Mouse (Mus musculus) limb, embryonic 14.5 days (tissue): Measurements from ENCODE around the gene 2610002M06Rik. TPM values are rescaled to one million over a fixed set of nuclear protein-coding genes. Genes with fewer than 3 reads are reported as not detected.

Experiments
- ATAC-seq: fragments of 200-750 bp; cut with Nextera tagmentation; 2 replicates; pipeline ENCODE4 v1.8.0; 2017; ENCODE audit warnings: low read depth, moderate number of reproducible peaks, moderate TSS enrichment; ENCODE audit not compliant: low FRiP score
- DNase-seq: peaks from one replicate; pipeline ENCODE4 v3.0.0-alpha.2; 2015; ENCODE audit warnings: low spot score
- H3K27ac ChIP-seq: fragments of 300-500 bp; sonication (generic); replicated peaks from 2 replicates; pipeline ENCODE4 v1.5.1; 2014; ENCODE audit warnings: low read depth, mild to moderate bottlenecking, low read length, moderate library complexity, mixed read lengths
- H3K27me3 ChIP-seq: fragments of 300-500 bp; sonication (generic); 2 replicates; pipeline ENCODE4 v1.6.1; 2014; ENCODE audit warnings: low read length, mixed read lengths; ENCODE audit not compliant: control insufficient read depth, insufficient read depth
- H3K36me3 ChIP-seq: fragments of 300-500 bp; sonication (generic); 2 replicates; pipeline ENCODE4 v1.6.1; 2014; ENCODE audit warnings: mild to moderate bottlenecking, low read length, moderate library complexity, mixed read lengths; ENCODE audit not compliant: control insufficient read depth, insufficient read depth
- H3K4me1 ChIP-seq: fragments of 300-500 bp; sonication (generic); 2 replicates; pipeline ENCODE4 v1.6.1; 2014; ENCODE audit warnings: antibody characterized with exemption, low read length, mixed read lengths; ENCODE audit not compliant: control insufficient read depth, insufficient read depth
- H3K4me2 ChIP-seq: fragments of 300-500 bp; sonication (generic); replicated peaks from 2 replicates; pipeline ENCODE4 v1.6.1; 2014; ENCODE audit warnings: low read depth, mild to moderate bottlenecking, low read length, moderate library complexity; ENCODE audit not compliant: severe bottlenecking
- H3K4me3 ChIP-seq: fragments of 300-500 bp; sonication (generic); replicated peaks from 2 replicates; pipeline ENCODE4 v1.5.1; 2014; ENCODE audit warnings: low read length
- H3K9ac ChIP-seq: fragments of 300-500 bp; sonication (generic); 2 replicates; pipeline ENCODE4 v1.6.1; 2014; ENCODE audit warnings: mild to moderate bottlenecking, low read depth, low read length, moderate library complexity; ENCODE audit not compliant: severe bottlenecking
- H3K9me3 ChIP-seq: fragments of 300-500 bp; sonication (generic); 2 replicates; pipeline ENCODE4 v1.6.1; 2016; ENCODE audit warnings: low read length; ENCODE audit not compliant: control insufficient read depth
- POLR2A ChIP-seq: fragments of 200-500 bp; IDR thresholded peaks from 2 replicates; pipeline ENCODE4 v1.8.0; 2012; ENCODE audit warnings: inconsistent platforms, mild to moderate bottlenecking, moderate library complexity, borderline replicate concordance; ENCODE audit not compliant: insufficient read depth, insufficient read length; ENCODE audit errors: extremely low read depth
- WGBS: fragments of 180-500 bp; shearing (Covaris S2); extraction: QIAGEN DNeasy Blood & Tissue Kit; methylation state at CpG from one replicate; pipeline ENCODE4 v1.1.7; 2014; 5-methylcytosine and 5-hydroxymethylcytosine counted together
- polyA plus RNA-seq, 2 experiments: library from polyadenylated mRNA; depleted of rRNA in 1 of 2; stranded (reverse) in 1 of 2; unstranded in 1 of 2; fragments of >200 nt; fragmentation: Nextera tagmentation in 1 of 2; extraction: Ambion mirVana in 1 of 2; gene quantifications; 2 replicates each; pipeline versions ENCODE4 v1.2.1 to v1.2.3; 2012 to 2014

The 2610002M06Rik gene
- polyA plus RNA-seq, 2 experiments = 8.0 to 9.7 TPM

DNA sequence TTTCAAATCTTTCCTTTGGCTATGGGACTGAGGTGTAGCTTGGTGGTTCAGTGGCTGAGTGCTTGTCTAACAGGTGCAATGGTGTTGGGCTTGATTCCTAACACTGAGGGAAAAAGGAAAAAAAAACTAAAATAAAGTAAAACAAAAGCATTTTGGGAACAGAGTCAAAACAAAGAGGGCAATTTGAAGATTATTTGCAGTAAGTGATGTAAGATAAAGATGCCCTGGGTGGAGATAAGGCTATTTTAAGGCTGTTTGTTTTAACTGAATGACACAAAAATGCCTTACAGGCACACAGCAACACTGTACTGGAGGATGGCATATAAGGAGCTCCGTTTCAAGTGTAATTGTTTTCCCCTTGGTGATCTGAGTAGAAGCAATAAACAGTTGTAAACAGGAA, 20.3 kb downstream of the 2610002M06Rik start:
- WGBS = 22% methylated on average over 1 of the region's 1 CpGs
- Histone ChIP-seq H3K9me3 (no peaks in the 10 kb centered on the region), H3K4me2 (no peak overlapping the region), H3K4me3 (no peak overlapping the region), H3K9ac (no peak overlapping the region), H3K36me3 (no peaks in the 10 kb centered on the region), H3K4me1 (no peaks in the 10 kb centered on the region), H3K27me3 (no peaks in the 10 kb centered on the region), H3K27ac (no peak overlapping the region)
- DNase-seq (no peak), ATAC-seq (no peak)
- TF ChIP-seq POLR2A = no peak

DNA sequence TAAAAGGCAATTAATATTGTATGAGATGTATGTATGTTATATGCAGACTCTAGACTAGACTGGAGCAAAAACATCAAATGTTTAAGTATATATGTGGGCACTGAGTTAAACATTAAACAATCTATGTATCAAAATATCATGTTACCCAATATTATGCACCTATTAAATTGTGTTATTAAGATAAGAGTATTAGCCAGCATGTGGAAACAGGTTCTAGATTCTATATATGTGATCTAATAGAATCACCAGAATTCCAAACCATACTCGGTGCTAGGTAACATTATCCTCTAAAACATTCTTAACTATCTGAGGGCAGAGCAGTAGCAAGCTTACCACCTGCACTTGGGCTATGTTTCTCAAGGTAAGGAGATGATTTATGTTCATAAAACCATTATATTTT, 23.8 kb downstream of the 2610002M06Rik start, which contains the start of gene Tent5d:
TSS of gene Tent5d (plus strand) at position 301 of the 400 bp plus-strand sequence.
- no peak for ATAC-seq
- Histone ChIP-seq H3K4me3 (no peak within 1 kb of the TSS), H3K4me1 (no peaks in the 10 kb centered on the region), H3K9me3 (no peaks in the 10 kb centered on the region), H3K9ac (no peak within 1 kb of the TSS), H3K36me3 (no peaks in the 10 kb centered on the region), H3K4me2 (no peak within 1 kb of the TSS), H3K27me3 (no peaks in the 10 kb centered on the region), H3K27ac (no peak within 1 kb of the TSS)
- DNase-seq = no peak
- TF ChIP-seq POLR2A = no peak
- 83% methylated on average over 1 of the region's 1 CpGs for WGBS

DNA sequence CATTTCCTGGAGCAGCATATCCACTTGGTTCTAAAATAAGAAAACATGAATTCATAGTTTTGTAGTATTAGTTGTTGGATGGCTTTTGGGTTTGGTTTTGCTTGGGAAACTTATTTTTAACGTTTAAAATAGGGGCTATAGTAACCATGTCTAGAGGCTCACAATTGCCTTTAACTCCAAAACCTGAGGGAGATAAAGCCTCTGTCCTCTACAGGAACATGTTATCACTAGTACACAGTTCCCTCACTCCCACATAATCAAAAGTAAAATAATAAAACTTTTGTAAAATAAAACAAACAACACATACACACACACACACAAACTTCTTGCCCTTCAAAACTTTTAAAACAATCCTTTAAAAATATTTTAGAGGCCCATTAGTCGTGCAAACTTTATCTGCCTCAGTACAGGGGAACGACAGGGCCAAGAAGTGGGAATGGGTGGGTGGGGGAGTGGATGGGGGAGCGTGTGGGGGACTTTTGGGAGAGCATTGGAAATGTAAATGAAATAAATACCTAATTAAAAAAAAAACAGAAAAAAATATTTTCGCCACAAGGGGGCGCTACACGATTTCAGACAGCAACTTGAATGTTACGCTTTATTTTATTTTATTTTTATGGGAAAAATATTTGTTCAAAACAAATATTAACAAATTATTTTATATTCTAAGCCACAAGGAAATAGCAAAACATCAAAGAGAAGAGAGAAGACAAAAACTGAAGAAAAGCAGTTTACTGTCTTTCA, 25.2 kb downstream of the 2610002M06Rik start:
- Histone ChIP-seq H3K4me3 (no peak overlapping the region), H3K27ac (no peak overlapping the region), H3K9ac (no peak overlapping the region), H3K9me3 (no peaks in the 10 kb centered on the region), H3K36me3 (no peaks in the 10 kb centered on the region), H3K4me1 (no peaks in the 10 kb centered on the region), H3K27me3 (no peaks in the 10 kb centered on the region), H3K4me2 (no peak overlapping the region)
- TF ChIP-seq POLR2A = no peak
- ATAC-seq (no peak), DNase-seq (no peak)
- 30% methylated on average over 8 of the region's 8 CpGs for WGBS

DNA sequence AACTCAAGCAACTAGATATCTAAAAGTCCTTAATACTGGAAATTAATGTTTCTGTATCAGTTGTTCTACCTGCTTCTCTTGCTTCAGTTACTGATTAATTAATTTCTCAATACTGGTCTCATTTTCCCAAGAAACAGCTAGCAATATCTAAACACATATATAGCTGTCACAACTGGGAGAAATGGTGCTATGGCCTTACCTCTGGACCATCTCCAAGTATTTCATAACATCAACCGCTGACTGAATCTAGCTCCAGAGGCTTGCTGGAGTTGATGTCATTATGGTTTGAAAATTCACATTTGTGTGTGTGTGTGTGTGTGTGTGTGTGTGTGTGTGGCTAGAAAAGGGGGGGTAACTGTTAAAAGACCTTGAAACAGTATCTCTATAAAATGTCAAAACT, 26.0 kb downstream of the 2610002M06Rik start:
- ATAC-seq (no peak), DNase-seq (no peak)
- Histone ChIP-seq H3K27ac (no peak overlapping the region), H3K27me3 (no peaks in the 10 kb centered on the region), H3K4me3 (no peak overlapping the region), H3K9ac (no peak overlapping the region), H3K4me2 (no peak overlapping the region), H3K4me1 (no peaks in the 10 kb centered on the region), H3K9me3 (no peaks in the 10 kb centered on the region), H3K36me3 (no peaks in the 10 kb centered on the region)
- no peak for TF ChIP-seq POLR2A
- 81% methylated on average over 1 of the region's 1 CpGs for WGBS

DNA sequence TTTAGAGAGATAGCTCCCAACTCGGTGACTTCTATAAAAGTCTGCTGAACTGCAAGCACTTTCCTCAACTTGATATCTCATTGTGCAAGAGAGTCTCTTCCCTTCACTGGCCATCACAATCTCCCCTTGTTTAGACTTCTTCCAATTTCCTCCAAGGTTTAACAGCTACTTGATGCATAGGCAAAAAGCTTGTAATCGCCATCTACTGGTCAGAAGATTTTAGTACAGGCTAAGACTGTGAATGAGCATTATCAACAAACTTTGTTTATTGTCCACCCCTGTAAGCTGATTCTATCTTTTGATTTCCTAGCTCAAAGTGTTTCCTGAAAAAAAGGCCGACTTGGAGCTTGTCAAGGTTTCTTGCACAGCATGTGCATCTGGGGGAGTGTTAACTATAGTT, 48.2 kb downstream of the 2610002M06Rik start:
- ATAC-seq (no peak), DNase-seq (no peak)
- Histone ChIP-seq H3K36me3 (no peaks in the 10 kb centered on the region), H3K9ac (no peak overlapping the region), H3K9me3 (no peaks in the 10 kb centered on the region), H3K4me2 (no peak overlapping the region), H3K4me1 (no peaks in the 10 kb centered on the region), H3K27ac (no peak overlapping the region), H3K4me3 (no peak overlapping the region), H3K27me3 (no peaks in the 10 kb centered on the region)
- no peak for TF ChIP-seq POLR2A
- WGBS = 21% methylated on average over 3 of the region's 3 CpGs

Other genes starting within 250 kb of the 2610002M06Rik start
- gene Tbx22, start 148.4 kb downstream of the 2610002M06Rik start, polyA plus RNA-seq (2012; rRNA removed) = 0.44 and 0.54 TPM in 2 replicates
- 0.26 and 0.53 TPM in 2 replicates for gene Tbx22, start 148.4 kb downstream of the 2610002M06Rik start, polyA plus RNA-seq (2014; fragmentation: Nextera tagmentation; extraction: Ambion mirVana)
- gene Tent5d, start 23.7 kb downstream of the 2610002M06Rik start, polyA plus RNA-seq (2012; rRNA removed) = 0.01 TPM in 1 of 2 replicates, not detected in the other
- gene Tent5d, start 23.7 kb downstream of the 2610002M06Rik start, polyA plus RNA-seq (2014; fragmentation: Nextera tagmentation; extraction: Ambion mirVana) = not detected in 2 replicates
- gene Gm732, start 132.1 kb upstream of the 2610002M06Rik start, polyA plus RNA-seq (2012; rRNA removed) = not detected in 2 replicates
- not detected in 2 replicates for gene Gm732, start 132.1 kb upstream of the 2610002M06Rik start, polyA plus RNA-seq (2014; fragmentation: Nextera tagmentation; extraction: Ambion mirVana)